Mouse (Mus musculus): ENCODE results near the gene Utp3.

DNA sequence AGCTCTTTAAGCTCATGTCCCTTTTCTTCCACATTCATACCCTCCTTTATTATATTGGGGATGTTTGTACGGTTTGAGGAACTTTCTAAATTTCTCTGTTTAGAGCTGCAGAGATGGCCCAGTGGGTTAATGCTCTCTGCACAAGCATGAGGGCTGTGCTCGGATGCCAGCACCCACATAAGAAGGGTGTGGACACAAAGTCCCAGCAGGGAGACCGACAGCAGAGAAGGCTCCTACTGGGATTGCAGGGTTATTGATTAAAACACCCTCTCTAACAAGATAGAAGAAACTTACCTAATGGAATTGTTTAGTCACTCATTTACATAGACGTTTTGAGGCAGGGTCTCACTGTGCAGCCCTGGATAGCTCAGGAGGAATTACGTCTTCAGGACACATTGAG lies 34.2 kb downstream of the Utp3 start:
- TF ChIP-seq EP300 (IDR thresholded peaks at IDR 0.05) (no peak), CTCF (IDR thresholded peaks at IDR 0.05) (no peak)

All from lung, postnatal 0 days (tissue).